Mouse (Mus musculus): ENCODE results near the gene Brpf3.

DNA sequence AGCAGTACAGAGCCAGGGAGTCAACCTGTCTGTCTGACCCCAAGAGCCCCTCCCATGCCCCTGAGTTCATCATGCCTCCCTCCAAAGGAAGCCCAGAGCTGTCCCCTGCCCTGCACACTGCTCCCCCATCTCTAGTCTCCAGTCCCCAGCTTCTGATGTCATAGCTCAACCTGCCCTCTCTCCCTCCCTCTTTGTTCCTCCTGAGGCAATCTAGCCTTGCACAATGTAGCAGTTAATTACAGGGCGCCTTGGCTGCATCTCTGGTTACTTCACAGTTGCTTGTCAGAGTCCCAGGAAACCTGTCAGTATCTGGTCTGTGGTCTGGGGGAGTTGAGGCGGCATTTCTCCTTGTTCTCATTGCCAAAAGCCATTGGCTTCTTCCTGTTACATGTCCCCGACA lies 55.1 kb downstream of the Brpf3 start:
- TF ChIP-seq CTCF (IDR thresholded peaks at IDR 0.05) (no peak), EP300 (IDR thresholded peaks at IDR 0.05) (no peak; the same call in none of the 2 replicates)
